Mouse (Mus musculus) forebrain, embryonic 11.5 days (tissue): ENCODE results near the gene Mettl9. TPM values are rescaled to one million over a fixed set of nuclear protein-coding genes. Genes with fewer than 3 reads are reported as not detected.

Experiments used
- ATAC-seq: fragments of 200-750 bp; cut with Nextera tagmentation; replicated peaks from 2 replicates; pipeline ENCODE4 v1.8.0; 2017; ENCODE audit warnings: moderate TSS enrichment; ENCODE audit not compliant: low FRiP score
- DNase-seq: peaks from one replicate; pipeline ENCODE4 v3.0.0-alpha.2; 2017; ENCODE audit warnings: low spot score
- H3K27ac ChIP-seq: fragments of 300-500 bp; sonication (generic); 2 replicates; pipeline ENCODE4 v1.5.1; 2014; ENCODE audit warnings: low read depth, low read length
- H3K27me3 ChIP-seq: fragments of 300-500 bp; sonication (generic); 2 replicates; pipeline ENCODE4 v1.6.1; 2014; ENCODE audit warnings: mild to moderate bottlenecking, low read length, mixed read lengths; ENCODE audit not compliant: control insufficient read depth, insufficient read depth
- H3K36me3 ChIP-seq: fragments of 300-500 bp; sonication (generic); 2 replicates; pipeline ENCODE4 v1.6.1; 2014; ENCODE audit warnings: mild to moderate bottlenecking, low read length, moderate library complexity, mixed read lengths; ENCODE audit not compliant: control insufficient read depth, insufficient read depth
- H3K4me1 ChIP-seq: fragments of 300-500 bp; sonication (generic); replicated peaks from 2 replicates; pipeline ENCODE4 v1.6.1; 2014; ENCODE audit warnings: low read length, mixed read lengths; ENCODE audit not compliant: control insufficient read depth, insufficient read depth
- H3K4me2 ChIP-seq: fragments of 300-500 bp; sonication (generic); 2 replicates; pipeline ENCODE4 v1.6.1; 2014; ENCODE audit warnings: low read depth, mild to moderate bottlenecking, low read length, moderate library complexity, mixed read lengths; ENCODE audit not compliant: severe bottlenecking
- H3K4me3 ChIP-seq: fragments of 300-500 bp; sonication (generic); 2 replicates; pipeline ENCODE4 v1.5.1; 2014; ENCODE audit warnings: low read depth, low read length
- H3K9ac ChIP-seq: fragments of 300-500 bp; sonication (generic); 2 replicates; pipeline ENCODE4 v1.6.1; 2014; ENCODE audit warnings: low read length
- H3K9me3 ChIP-seq: fragments of 300-500 bp; sonication (generic); 2 replicates; pipeline ENCODE4 v1.6.1; 2016; ENCODE audit warnings: low read length, mixed read lengths; ENCODE audit not compliant: control insufficient read depth
- WGBS: fragments of 180-500 bp; shearing (Covaris S2); extraction: QIAGEN DNeasy Blood & Tissue Kit; methylation state at CpG from one replicate; pipeline ENCODE4 v1.1.7; 2014; 5-methylcytosine and 5-hydroxymethylcytosine counted together
- polyA plus RNA-seq: library from polyadenylated mRNA; unstranded; fragments of >200 nt; fragmentation: Nextera tagmentation; extraction: Ambion mirVana; gene quantifications from 2 replicates; pipeline ENCODE4 v1.2.1, GENCODE M21; 2014

Gene Mettl9
- polyA plus RNA-seq, 1 experiment from 2014 or later: 261 TPM

DNA sequence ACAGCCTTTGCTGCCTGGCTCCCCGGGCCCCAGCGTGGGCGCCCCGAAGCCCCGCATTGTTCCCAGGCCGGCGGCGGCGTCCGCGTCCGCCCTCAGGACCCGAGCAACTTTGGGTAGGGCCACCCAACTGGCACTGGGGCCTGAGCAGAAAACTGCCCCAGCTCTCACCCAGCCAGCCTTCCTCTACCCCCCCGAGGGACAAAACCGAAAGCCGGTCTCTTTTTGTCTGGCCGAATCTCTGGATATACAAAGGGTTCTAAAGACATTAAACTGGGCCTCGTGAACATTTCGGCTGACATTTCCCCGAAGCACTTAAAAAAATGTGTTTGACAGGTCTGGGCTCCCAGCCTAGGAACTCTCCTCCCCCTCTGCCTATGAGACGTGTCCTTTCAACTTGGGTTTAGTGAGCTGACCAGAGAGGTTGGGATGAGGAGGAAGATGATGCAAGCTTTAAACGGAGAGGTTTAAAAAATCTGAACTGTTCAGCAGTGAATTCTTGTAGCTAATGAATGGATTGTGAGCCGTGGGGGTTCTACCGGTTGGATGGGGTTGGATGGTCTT lies 996 bp downstream of the Mettl9 start:
- Histone ChIP-seq H3K27ac (peak overlapping the region; percentile 97), H3K4me3 (peak overlapping the region; percentile 96), H3K36me3 (no peaks in the 10 kb centered on the region), H3K9ac (peak overlapping the region; percentile 99), H3K4me1 (peaks cover 9% of the 10 kb centered on the region; the same call in 1 of the 2 replicates), H3K27me3 (no peaks in the 10 kb centered on the region), H3K9me3 (no peaks in the 10 kb centered on the region), H3K4me2 (peak overlapping the region; percentile 81)
- DNase-seq (no peak), ATAC-seq (peak; percentile 58)
- under 1% methylated on average over 24 of the region's 24 CpGs for WGBS

DNA sequence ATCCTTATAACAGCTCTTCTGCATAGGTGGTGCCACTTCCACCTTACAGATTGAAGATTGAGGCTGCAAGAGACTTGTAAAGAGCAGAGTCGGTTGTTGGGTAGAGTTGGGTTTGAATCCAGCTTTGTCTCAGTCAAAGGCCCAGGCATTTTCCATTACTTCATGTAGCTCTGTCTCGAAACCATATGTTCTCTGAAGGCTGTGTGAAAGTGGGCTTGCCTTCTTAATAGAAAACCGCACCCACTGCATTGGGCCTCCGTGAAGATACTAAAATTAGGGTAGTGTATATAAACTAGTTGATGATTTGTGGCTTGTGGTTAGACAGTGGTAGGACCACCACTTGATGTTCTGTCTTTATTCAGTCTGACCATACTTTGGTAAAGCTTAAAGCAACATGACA lies 6.3 kb downstream of the Mettl9 start:
- WGBS: 97% methylated on average over 4 of the region's 4 CpGs
- H3K27me3 ChIP-seq: no peaks in the 10 kb centered on the region

DNA sequence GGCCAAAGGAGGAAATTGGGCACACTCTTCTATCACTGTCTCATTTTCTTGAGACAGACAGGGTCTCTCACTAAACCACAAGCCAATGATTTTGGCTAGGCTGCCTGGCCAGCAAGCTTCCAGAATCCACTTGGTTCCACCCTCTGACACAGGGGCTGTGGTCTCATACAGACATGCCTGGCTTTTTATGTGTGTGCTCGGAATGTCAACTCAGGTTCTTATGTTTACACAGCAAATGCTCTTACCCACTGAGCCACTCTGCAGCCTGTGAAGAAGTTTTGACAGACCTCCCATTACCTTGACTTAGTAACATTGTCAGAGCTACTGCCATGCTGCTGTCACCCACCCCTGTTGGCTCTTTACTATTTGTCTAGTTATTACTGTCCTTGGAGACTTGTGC lies 7.7 kb downstream of the Mettl9 start:
- Histone ChIP-seq H3K36me3 (no peaks in the 10 kb centered on the region), H3K27ac (no peak overlapping the region), H3K9ac (no peak overlapping the region), H3K4me1 (0 out of 2 replicates have a peak, but pooled peaks cover 4% of the 10 kb centered on the region), H3K4me2 (no peak overlapping the region), H3K9me3 (no peaks in the 10 kb centered on the region), H3K27me3 (no peaks in the 10 kb centered on the region), H3K4me3 (no peak overlapping the region)
- DNase-seq (no peak), ATAC-seq (no peak)
- 88% methylated on average over 1 of the region's 1 CpGs for WGBS

More for the DNA sequence above, 6.3 kb downstream of the Mettl9 start:
- no peak overlapping the region for H3K4me2 ChIP-seq
- H3K9me3 ChIP-seq: no peaks in the 10 kb centered on the region
- ATAC-seq (no peak), DNase-seq (no peak)
- H3K36me3 ChIP-seq: no peaks in the 10 kb centered on the region
- no peak overlapping the region for H3K9ac ChIP-seq
- H3K27ac ChIP-seq: no peak overlapping the region
- H3K4me1 ChIP-seq: peaks cover 9% of the 10 kb centered on the region; the same call in 1 of the 2 replicates
- no peak overlapping the region for H3K4me3 ChIP-seq

DNA sequence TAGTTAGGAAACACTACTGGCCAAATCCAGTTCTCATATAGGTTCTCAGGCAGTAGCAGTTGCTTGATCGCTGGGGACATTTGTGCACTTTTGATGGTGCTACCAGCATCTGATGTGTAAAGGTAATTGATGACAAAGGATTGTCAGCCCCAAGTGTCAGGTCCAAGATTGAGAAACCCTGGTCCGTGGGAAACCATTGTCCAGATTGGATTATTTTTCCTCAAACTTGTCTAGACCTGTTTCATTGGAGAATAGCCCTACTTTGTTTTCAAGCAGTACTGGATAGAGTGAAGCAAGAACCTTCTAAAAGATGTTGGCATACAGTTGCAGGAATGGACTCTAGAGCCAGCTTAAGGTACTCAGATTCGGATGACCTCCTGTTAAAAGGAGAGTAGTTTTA lies 8.8 kb downstream of the Mettl9 start:
- 94% methylated on average over 3 of the region's 3 CpGs for WGBS
- H3K36me3 ChIP-seq: no peaks in the 10 kb centered on the region
- 0 out of 2 replicates have a peak, but pooled peaks cover 2% of the 10 kb centered on the region for H3K4me1 ChIP-seq
- no peak overlapping the region for H3K4me2 ChIP-seq
- H3K27me3 ChIP-seq: no peaks in the 10 kb centered on the region
- no peak overlapping the region for H3K27ac ChIP-seq
- no peak for ATAC-seq
- DNase-seq: no peak
- no peak overlapping the region for H3K9ac ChIP-seq
- H3K9me3 ChIP-seq: no peaks in the 10 kb centered on the region
- H3K4me3 ChIP-seq: no peak overlapping the region

DNA sequence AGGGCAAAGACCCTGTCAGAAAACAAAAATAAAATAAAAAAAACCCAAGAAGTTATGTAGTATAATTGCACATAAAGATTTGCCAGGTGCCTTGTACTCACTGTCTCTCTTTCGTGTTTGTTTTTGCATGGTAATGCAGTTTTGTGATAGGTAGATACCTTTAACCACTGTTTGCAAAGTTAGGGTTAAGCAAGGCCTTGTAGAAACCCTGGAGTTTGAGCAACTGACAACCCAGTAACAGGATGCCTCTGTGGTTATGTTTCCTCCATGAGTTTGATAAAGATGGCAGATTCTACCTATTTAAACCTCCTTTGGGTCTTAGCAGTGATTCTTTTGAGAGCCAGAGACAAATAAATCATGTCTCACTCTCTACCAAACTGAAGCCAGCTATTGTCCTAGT lies 9.3 kb downstream of the Mettl9 start:
- ATAC-seq: no peak
- DNase-seq: no peak
- 95% methylated on average over 1 of the region's 1 CpGs for WGBS
- Histone ChIP-seq H3K4me1 (no peaks in the 10 kb centered on the region), H3K4me3 (no peak overlapping the region), H3K9me3 (no peaks in the 10 kb centered on the region), H3K9ac (no peak overlapping the region), H3K27me3 (no peaks in the 10 kb centered on the region), H3K36me3 (no peaks in the 10 kb centered on the region), H3K4me2 (no peak overlapping the region), H3K27ac (no peak overlapping the region)

DNA sequence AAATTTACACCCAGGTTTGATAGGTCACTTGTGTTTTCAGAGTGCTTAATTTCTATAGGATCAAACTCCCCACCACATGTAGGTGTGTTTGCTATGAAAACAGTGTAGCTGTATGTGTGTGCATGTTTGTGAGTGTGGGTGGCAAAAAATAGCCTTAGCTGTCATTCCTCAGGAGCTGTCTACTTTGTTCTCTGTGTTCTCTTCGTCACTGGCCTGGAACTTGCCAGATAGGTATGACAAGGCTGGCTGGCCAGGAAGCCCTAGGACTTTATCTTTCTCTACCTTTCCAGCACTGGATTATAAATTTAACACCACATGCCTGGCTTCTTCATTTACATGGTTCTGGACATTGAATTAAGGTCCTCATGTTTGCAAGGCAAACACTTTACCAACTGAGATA lies 10.0 kb downstream of the Mettl9 start:
- WGBS: 88% methylated on average over 1 of the region's 1 CpGs
- Histone ChIP-seq H3K4me3 (no peak overlapping the region), H3K9me3 (no peaks in the 10 kb centered on the region), H3K9ac (no peak overlapping the region), H3K4me2 (no peak overlapping the region), H3K27me3 (no peaks in the 10 kb centered on the region), H3K36me3 (no peaks in the 10 kb centered on the region), H3K4me1 (no peaks in the 10 kb centered on the region), H3K27ac (no peak overlapping the region)
- no peak for ATAC-seq
- no peak for DNase-seq

DNA sequence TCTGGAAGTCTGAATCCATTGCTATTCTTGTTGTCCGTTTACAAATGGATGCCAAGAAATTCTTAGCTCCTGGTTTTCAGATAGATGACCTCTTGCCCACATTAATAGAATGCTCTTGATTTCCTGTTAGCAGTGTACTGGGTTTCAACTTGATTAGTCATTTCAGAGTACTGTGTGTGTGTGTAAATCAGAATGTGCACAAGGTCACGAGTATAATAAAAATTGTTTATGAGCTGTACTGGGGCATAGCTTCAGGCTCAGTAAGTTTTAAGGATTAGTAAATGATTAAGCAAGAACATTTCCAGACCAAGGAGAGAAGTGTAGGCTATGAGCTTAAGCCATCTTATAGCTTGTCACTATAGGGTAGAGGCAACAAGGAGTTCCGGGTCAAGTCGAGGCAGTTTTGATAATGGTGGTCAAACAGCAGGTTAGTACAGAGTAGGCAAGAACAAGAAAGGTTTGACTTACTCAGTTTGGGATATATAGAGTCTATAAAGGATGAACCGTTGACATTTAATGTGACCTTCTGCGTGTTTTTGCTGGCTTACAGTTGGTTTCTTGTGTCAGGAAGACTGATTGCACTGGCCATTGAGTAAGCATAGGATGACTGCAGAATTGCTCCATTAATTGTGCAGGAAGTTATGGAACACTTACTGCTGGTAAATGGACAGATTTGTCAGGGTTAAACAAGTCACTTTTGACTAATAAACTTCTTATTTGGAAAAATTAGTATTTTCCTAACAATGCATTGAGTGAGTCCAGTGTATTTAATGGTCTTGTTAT lies 11.6 kb downstream of the Mettl9 start:
- no peak overlapping the region for H3K4me3 ChIP-seq
- no peaks in the 10 kb centered on the region for H3K4me1 ChIP-seq
- no peak overlapping the region for H3K9ac ChIP-seq
- no peaks in the 10 kb centered on the region for H3K27me3 ChIP-seq
- 93% methylated on average over 6 of the region's 6 CpGs for WGBS
- ATAC-seq (no peak), DNase-seq (no peak)
- no peaks in the 10 kb centered on the region for H3K9me3 ChIP-seq
- H3K4me2 ChIP-seq: no peak overlapping the region
- no peaks in the 10 kb centered on the region for H3K36me3 ChIP-seq
- no peak overlapping the region for H3K27ac ChIP-seq

DNA sequence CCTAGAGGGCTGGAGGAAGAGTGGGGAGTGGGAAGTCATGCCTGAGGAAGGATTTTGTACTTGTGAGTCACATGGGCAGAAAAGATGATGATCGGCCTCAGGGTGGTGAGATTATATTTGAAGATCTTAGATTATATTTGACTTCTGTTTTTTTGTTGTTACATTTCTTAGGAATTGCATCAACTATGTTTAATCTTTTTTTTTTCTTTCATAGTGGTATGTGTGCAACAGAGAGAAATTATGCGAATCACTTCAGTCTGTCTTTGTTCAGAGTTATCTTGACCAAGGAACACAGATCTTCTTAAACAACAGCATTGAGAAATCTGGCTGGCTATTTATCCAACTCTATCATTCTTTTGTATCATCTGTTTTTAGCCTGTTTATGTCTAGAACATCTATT lies 13.4 kb downstream of the Mettl9 start:
- Histone ChIP-seq H3K9me3 (no peaks in the 10 kb centered on the region), H3K36me3 (no peaks in the 10 kb centered on the region; the same call in 1 of the 2 replicates), H3K4me2 (no peak overlapping the region), H3K4me3 (no peak overlapping the region), H3K4me1 (no peaks in the 10 kb centered on the region), H3K9ac (no peak overlapping the region), H3K27me3 (no peaks in the 10 kb centered on the region), H3K27ac (no peak overlapping the region)
- ATAC-seq (no peak), DNase-seq (no peak)
- 94% methylated on average over 2 of the region's 2 CpGs for WGBS

DNA sequence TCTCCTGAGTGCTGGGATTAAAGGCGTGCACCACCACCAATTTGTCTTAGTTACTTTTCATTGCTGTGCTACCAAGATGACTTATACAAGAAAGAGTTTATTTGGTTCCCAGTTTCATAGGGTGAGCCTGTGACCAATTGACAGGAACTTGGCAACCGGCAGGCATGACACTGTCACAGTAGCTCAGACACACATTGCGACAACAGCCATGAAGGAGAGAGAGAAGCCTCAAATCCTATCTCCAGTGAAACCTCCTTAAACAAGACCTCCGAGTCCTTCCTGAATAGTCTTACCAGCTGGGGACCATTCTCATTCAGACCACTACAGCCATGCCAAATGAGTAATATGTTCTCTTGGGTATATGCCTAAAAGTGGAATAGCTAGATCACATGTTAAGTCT lies 18.8 kb downstream of the Mettl9 start:
- Histone ChIP-seq H3K4me1 (no peaks in the 10 kb centered on the region), H3K36me3 (no peaks in the 10 kb centered on the region; the same call in 1 of the 2 replicates), H3K4me2 (no peak overlapping the region), H3K27ac (no peak overlapping the region), H3K9ac (no peak overlapping the region), H3K27me3 (no peaks in the 10 kb centered on the region), H3K4me3 (no peak overlapping the region), H3K9me3 (no peaks in the 10 kb centered on the region)
- ATAC-seq (no peak), DNase-seq (no peak)
- 96% methylated on average over 4 of the region's 4 CpGs for WGBS
